Mouse (Mus musculus) erythroblast, embryonic 14.5 days (primary cell): ENCODE results near the gene Rbm20.

Source experiments
- GATA1 ChIP-seq: IDR thresholded peaks from 2 replicates; pipeline ENCODE4 v1.6.1; 2012; ENCODE audit warnings: low read length, inconsistent platforms, mixed read lengths
- TAL1 ChIP-seq: IDR thresholded peaks from 3 replicates; pipeline ENCODE4 v1.6.1; 2012; ENCODE audit warnings: low read length, inconsistent platforms, mixed read lengths

DNA sequence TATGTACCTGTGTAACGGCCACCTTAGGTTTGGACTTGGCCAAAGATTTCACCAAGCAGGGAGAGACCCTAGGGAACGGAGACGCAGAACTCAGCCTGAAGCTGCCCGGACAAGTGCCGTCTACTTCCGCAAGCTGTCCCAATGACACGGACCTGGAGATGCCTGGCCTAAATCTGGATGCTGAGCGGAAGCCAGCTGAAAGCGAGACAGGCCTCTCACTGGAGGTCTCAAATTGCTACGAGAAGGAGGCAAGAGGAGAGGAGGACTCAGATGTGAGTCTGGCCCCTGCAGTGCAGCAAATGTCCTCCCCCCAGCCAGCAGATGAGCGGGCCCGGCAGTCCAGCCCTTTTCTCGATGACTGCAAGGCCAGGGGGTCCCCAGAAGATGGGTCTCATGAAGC, 174.2 kb downstream of the Rbm20 start:
- TF ChIP-seq GATA1 (no peak), TAL1 (no peak)
